Mouse (Mus musculus) liver, adult 2 months (tissue): ENCODE data around the gene Telo2.

ENCODE experiments used
- CTCF ChIP-seq: fragments of 200-500 bp; IDR thresholded peaks from 2 replicates; pipeline ENCODE4 v1.5.1; 2011; ENCODE audit warnings: low read depth, low read length, control low read depth
- POLR2A ChIP-seq: fragments of 200-500 bp; IDR thresholded peaks from 2 replicates; pipeline ENCODE4 v1.6.1; 2011; ENCODE audit warnings: low read length, control low read depth; ENCODE audit not compliant: insufficient read depth; ENCODE audit errors: extremely low read depth

DNA sequence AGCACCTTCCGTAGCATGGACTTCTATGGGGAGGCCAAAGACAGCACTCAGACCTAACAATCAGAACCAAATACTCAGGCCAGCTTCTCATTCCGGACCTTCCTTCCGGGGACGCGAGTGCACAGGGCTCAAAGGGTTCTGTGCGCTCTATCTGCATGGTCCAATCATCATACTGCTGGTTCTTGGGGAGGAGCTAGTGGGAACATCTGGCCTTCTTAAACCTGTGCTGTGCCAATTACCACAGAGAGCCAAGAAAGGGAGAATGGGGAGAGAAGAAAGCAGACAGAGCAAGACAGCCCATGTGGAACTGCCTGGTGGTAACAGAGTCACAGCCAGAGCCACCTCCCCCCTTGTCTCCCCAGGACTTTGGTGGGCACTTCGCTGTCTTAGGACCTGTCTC lies 49.2 kb downstream of the Telo2 start:
- TF ChIP-seq POLR2A (no peak), CTCF (no peak)
